Mouse (Mus musculus) kidney, embryonic 14.5 days (tissue): ENCODE results near the gene Gm4181. TPM values are rescaled to one million over a fixed set of nuclear protein-coding genes. Genes with fewer than 3 reads are reported as not detected.
"Not testable (repeated sequence)": the region's sequence is repeated elsewhere in the genome, so short reads cannot be mapped to it uniquely, and the experiment has no call there.

Experiments
- ATAC-seq: fragments of 200-750 bp; cut with Nextera tagmentation; 2 replicates; pipeline ENCODE4 v1.8.0; 2017; ENCODE audit warnings: moderate number of reproducible peaks, mild to moderate bottlenecking, moderate TSS enrichment, moderate library complexity; ENCODE audit not compliant: low FRiP score, low TSS enrichment
- H3K27ac ChIP-seq: fragments of 300-500 bp; sonication (generic); 2 replicates; pipeline ENCODE4 v1.5.1; 2014; ENCODE audit warnings: low read depth, mild to moderate bottlenecking, low read length, moderate library complexity, mixed read lengths
- H3K27me3 ChIP-seq: fragments of 300-500 bp; sonication (generic); 2 replicates; pipeline ENCODE4 v1.6.1; 2014; ENCODE audit warnings: mild to moderate bottlenecking, low read length; ENCODE audit not compliant: control insufficient read depth, insufficient read depth
- H3K36me3 ChIP-seq: fragments of 300-500 bp; sonication (generic); 2 replicates; pipeline ENCODE4 v1.6.1; 2014; ENCODE audit warnings: low read length, mixed read lengths; ENCODE audit not compliant: control insufficient read depth, insufficient read depth
- H3K4me1 ChIP-seq: fragments of 300-500 bp; sonication (generic); 2 replicates; pipeline ENCODE4 v1.6.1; 2014; ENCODE audit warnings: low read length, mixed read lengths; ENCODE audit not compliant: control insufficient read depth, insufficient read depth
- H3K4me2 ChIP-seq: fragments of 300-500 bp; sonication (generic); replicated peaks from 2 replicates; pipeline ENCODE4 v1.6.1; 2014; ENCODE audit warnings: low read depth, mild to moderate bottlenecking, low read length
- H3K4me3 ChIP-seq: fragments of 300-500 bp; sonication (generic); 2 replicates; pipeline ENCODE4 v1.5.1; 2014; ENCODE audit warnings: mild to moderate bottlenecking, low read length
- H3K9ac ChIP-seq: fragments of 300-500 bp; sonication (generic); 2 replicates; pipeline ENCODE4 v1.6.1; 2014; ENCODE audit warnings: low read depth, mild to moderate bottlenecking, low read length, moderate library complexity
- H3K9me3 ChIP-seq: fragments of 300-500 bp; sonication (generic); 2 replicates; pipeline ENCODE4 v1.6.1; 2016; ENCODE audit warnings: low read length; ENCODE audit not compliant: control insufficient read depth
- WGBS: fragments of 180-500 bp; shearing (Covaris S2); extraction: QIAGEN DNeasy Blood & Tissue Kit; methylation state at CpG from one replicate; pipeline ENCODE4 v1.1.7; 2014; 5-methylcytosine and 5-hydroxymethylcytosine counted together
- polyA plus RNA-seq: library from polyadenylated mRNA; unstranded; fragments of >200 nt; fragmentation: Nextera tagmentation; extraction: Ambion mirVana; gene quantifications from 2 replicates; pipeline ENCODE4 v1.2.1, GENCODE M21; 2014

Gm4181 gene
- polyA plus RNA-seq = not detected in 2 replicates

DNA sequence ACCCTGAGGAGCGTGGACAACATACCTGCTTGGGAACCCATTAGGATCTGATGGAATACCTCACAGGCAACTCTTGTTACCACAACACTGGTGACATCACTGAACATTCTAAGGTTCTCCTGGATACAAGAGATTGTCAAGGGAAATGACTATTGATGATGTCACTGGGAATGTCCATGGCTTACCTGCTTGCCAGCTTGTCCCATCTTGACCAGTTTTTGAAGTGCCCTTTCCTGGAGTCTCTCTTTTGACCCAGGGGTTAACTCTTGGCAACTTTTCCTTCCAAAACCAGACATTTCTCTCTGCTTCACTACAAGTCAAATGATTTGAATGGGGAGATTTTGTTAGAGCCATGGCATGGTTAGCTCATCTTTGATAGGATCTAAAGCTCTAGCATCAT, at the start of gene Gm4181:
Gene Gm4181, minus strand, starts transcription at position 101 of the 400 bp plus-strand sequence.
- H3K27ac ChIP-seq = not testable (repeated sequence)

GRCm38 (mm10) chr14:51677269-51677668, 41.8 kb upstream of the Gm4181 start:
- no peak overlapping the region for H3K9ac ChIP-seq
- no peak overlapping the region for H3K4me2 ChIP-seq
- H3K4me3 ChIP-seq = no peak overlapping the region
- no peak for ATAC-seq
- no peaks in the 10 kb centered on the region for H3K4me1 ChIP-seq
- 90% methylated on average over 5 of the region's 5 CpGs for WGBS
- no peaks in the 10 kb centered on the region for H3K27me3 ChIP-seq
- H3K27ac ChIP-seq = no peak overlapping the region
- no peaks in the 10 kb centered on the region for H3K36me3 ChIP-seq
- no peaks in the 10 kb centered on the region for H3K9me3 ChIP-seq

More for the DNA sequence above, at the start of gene Gm4181:
- H3K4me2 ChIP-seq, H3K27me3 ChIP-seq, H3K4me3 ChIP-seq, ATAC-seq, H3K36me3 ChIP-seq, H3K4me1 ChIP-seq, H3K9ac ChIP-seq, H3K9me3 ChIP-seq: not testable (repeated sequence)
- WGBS = 67% methylated on average over 1 of the region's 1 CpGs

GRCm38 (mm10) chr14:51632426-51632825, 3.0 kb downstream of the Gm4181 start:
- H3K36me3 ChIP-seq, H3K9me3 ChIP-seq, H3K4me3 ChIP-seq, H3K4me1 ChIP-seq, H3K27ac ChIP-seq, H3K9ac ChIP-seq, ATAC-seq, H3K27me3 ChIP-seq, H3K4me2 ChIP-seq: not testable (repeated sequence)
- 100% methylated on average over 1 of the region's 1 CpGs for WGBS

GRCm38 (mm10) chr14:51611210-51611609, 24.3 kb downstream of the Gm4181 start, which contains the start of gene Gm17078:
Gene Gm17078, minus strand, starts transcription at chr14:51611310.
- WGBS = 86% methylated on average over 1 of the region's 1 CpGs
- Histone ChIP-seq H3K4me2 (no peak within 1 kb of the TSS), H3K9ac (no peak within 1 kb of the TSS), H3K27ac (no peak within 1 kb of the TSS), H3K9me3 (no peaks in the 10 kb centered on the region), H3K36me3 (no peaks in the 10 kb centered on the region), H3K27me3 (no peaks in the 10 kb centered on the region), H3K4me1 (no peaks in the 10 kb centered on the region), H3K4me3 (no peak within 1 kb of the TSS)
- no peak for ATAC-seq

DNA sequence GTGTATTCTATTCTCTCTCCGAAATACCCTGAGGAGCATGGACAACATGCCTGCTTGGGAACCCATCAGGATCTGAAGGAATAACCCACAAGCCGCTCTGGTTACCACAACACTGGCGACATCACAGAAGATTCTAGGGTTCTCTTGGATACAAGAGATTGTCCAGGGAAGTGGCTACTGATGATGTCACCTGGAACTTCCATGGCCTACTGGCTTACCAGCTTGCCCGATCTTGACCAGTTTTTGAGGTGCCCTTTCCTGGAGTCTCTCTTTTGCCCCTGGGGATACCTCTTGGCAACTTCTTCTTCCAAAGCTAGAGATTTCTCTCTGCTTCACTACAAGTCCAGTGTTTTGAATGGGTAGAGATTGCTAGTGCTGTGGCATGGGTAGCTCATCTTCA, 43.4 kb downstream of the Gm4181 start, which contains the start of gene Gm17174:
Gene Gm17174, minus strand, starts transcription at position 101 of the 400 bp plus-strand sequence.
- ATAC-seq, H3K4me3 ChIP-seq, H3K27me3 ChIP-seq, H3K36me3 ChIP-seq, H3K4me2 ChIP-seq, H3K9ac ChIP-seq, H3K9me3 ChIP-seq, H3K4me1 ChIP-seq, H3K27ac ChIP-seq: not testable (repeated sequence)
- 93% methylated on average over 4 of the region's 4 CpGs for WGBS

Other genes starting within 250 kb of the Gm4181 start
- not detected in 2 replicates for gene Vmn2r88, start 224.8 kb downstream of the Gm4181 start, polyA plus RNA-seq
- gene Vmn2r89, start 183.8 kb downstream of the Gm4181 start, polyA plus RNA-seq = not detected in 2 replicates
- not detected in 2 replicates for gene Gm5622, start 82.9 kb downstream of the Gm4181 start, polyA plus RNA-seq
- not detected in 2 replicates for gene Gm17175, start 61.6 kb downstream of the Gm4181 start, polyA plus RNA-seq
- not detected in 2 replicates for gene Gm17174, start 43.5 kb downstream of the Gm4181 start, polyA plus RNA-seq
- gene Gm17078, start 24.4 kb downstream of the Gm4181 start, polyA plus RNA-seq = not detected in 2 replicates
- gene Gm17079, start 59.8 kb upstream of the Gm4181 start, polyA plus RNA-seq = not detected in 2 replicates
- not detected in 2 replicates for gene Gm5800, start 81.5 kb upstream of the Gm4181 start, polyA plus RNA-seq
- not detected in 2 replicates for gene Ang4, start 137.9 kb upstream of the Gm4181 start, polyA plus RNA-seq
- gene AY358078, start 164.4 kb upstream of the Gm4181 start, polyA plus RNA-seq = not detected in 2 replicates
- gene Ear6, start 218.0 kb upstream of the Gm4181 start, polyA plus RNA-seq = not detected in 2 replicates
- 42.3 and 56.6 TPM in 2 replicates for gene Mettl17, start 249.2 kb upstream of the Gm4181 start, polyA plus RNA-seq